Mouse (Mus musculus): ENCODE data around the gene Nrl. TPM values are rescaled to one million over a fixed set of nuclear protein-coding genes. Genes with fewer than 3 reads are reported as not detected.
A peak's percentile ranks its signal among the peaks of the same experiment; 100 is the strongest.

Nrl gene
- polyA plus RNA-seq, 1 experiment, result not detected

GRCm38 (mm10) chr14:55542268-55542667 is 17.5 kb upstream of the Nrl start:
- H3K27ac ChIP-seq (ENCODE audit: insufficient read depth, low read depth, low read length), result no peak overlapping the region
- TF ChIP-seq POLR2A (IDR thresholded peaks at IDR 0.05; ENCODE audit: insufficient read depth, low read depth, low read length), result no peak
- TF ChIP-seq CTCF (IDR thresholded peaks at IDR 0.05; ENCODE audit: insufficient read depth, low read depth, low read length), result no peak
- peaks cover 18% of the 10 kb centered on the region for H3K4me1 ChIP-seq (ENCODE audit: control insufficient read depth, insufficient read depth, low read length)
- 87% methylated on average over 12 of the region's 12 CpGs for WGBS
- H3K4me3 ChIP-seq (ENCODE audit: insufficient read depth, low read depth, low read length), result no peak overlapping the region

DNA sequence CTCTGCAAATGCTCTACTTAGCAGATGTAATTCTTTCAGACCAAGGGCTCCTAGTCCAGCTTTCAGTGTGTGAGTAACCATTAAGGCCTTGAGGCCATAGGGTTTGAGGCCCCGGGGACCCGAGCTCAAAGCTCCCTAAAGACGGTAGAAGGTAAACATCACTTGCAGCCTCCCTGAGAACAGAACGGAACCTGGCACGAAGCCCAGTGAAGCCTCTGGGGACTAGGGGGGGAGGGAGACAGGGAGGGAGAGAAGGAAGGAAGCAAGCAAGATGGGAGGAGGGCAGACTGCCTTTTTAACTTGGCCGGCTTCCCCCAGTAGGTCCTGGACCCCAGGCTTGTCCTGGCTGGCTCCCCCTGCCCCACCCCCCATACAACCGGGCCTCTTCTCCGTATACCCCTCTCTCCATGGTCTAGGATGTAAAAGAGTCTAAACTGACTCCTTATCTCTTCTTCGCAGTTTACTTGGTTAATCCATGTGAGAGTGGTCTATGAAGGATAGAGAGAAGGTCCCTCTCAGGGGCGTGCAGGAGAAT is 16.1 kb upstream of the Nrl start:
- TF ChIP-seq CTCF (IDR thresholded peaks at IDR 0.05; ENCODE audit: insufficient read depth, low read depth, low read length), result no peak
- no peak for TF ChIP-seq POLR2A (IDR thresholded peaks at IDR 0.05; ENCODE audit: insufficient read depth, low read depth, low read length)
- Histone ChIP-seq H3K4me1 (ENCODE audit: control insufficient read depth, insufficient read depth, low read length) (peaks cover 18% of the 10 kb centered on the region), H3K27ac (ENCODE audit: insufficient read depth, low read depth, low read length) (peak overlapping the region; percentile 86), H3K4me3 (ENCODE audit: insufficient read depth, low read depth, low read length) (peak overlapping the region; percentile 68)
- 6% methylated on average over 10 of the region's 10 CpGs for WGBS

GRCm38 (mm10) chr14:55540067-55540786 is 15.4 kb upstream of the Nrl start, which contains the start of gene Pck2:
Pck2 (plus strand) TSS chr14:55540266.
- 0% methylated on average over 29 of the region's 32 CpGs for WGBS
- Histone ChIP-seq H3K4me3 (ENCODE audit: insufficient read depth, low read depth, low read length) (peak within 1 kb of the TSS; percentile 68), H3K4me1 (ENCODE audit: control insufficient read depth, insufficient read depth, low read length) (peaks cover 18% of the 10 kb centered on the region), H3K27ac (ENCODE audit: insufficient read depth, low read depth, low read length) (peak within 1 kb of the TSS; percentile 86)
- TF ChIP-seq CTCF (IDR thresholded peaks at IDR 0.05; ENCODE audit: insufficient read depth, low read depth, low read length) (no peak), POLR2A (IDR thresholded peaks at IDR 0.05; ENCODE audit: insufficient read depth, low read depth, low read length) (peak; percentile 52)

GRCm38 (mm10) chr14:55536116-55536745 is 11.4 kb upstream of the Nrl start:
- 60% methylated on average over 6 of the region's 6 CpGs for WGBS
- TF ChIP-seq CTCF (IDR thresholded peaks at IDR 0.05; ENCODE audit: insufficient read depth, low read depth, low read length) (peak; percentile 68), POLR2A (IDR thresholded peaks at IDR 0.05; ENCODE audit: insufficient read depth, low read depth, low read length) (no peak)
- H3K4me3 ChIP-seq (ENCODE audit: insufficient read depth, low read depth, low read length), result no peak overlapping the region
- H3K4me1 ChIP-seq (ENCODE audit: control insufficient read depth, insufficient read depth, low read length), result peaks cover 7% of the 10 kb centered on the region; the same call in 1 of the 2 replicates
- no peak overlapping the region for H3K27ac ChIP-seq (ENCODE audit: insufficient read depth, low read depth, low read length)

GRCm38 (mm10) chr14:55527940-55528339 is 3.2 kb upstream of the Nrl start:
- Histone ChIP-seq H3K27ac (ENCODE audit: insufficient read depth, low read depth, low read length) (no peak overlapping the region), H3K4me1 (ENCODE audit: control insufficient read depth, insufficient read depth, low read length) (no peaks in the 10 kb centered on the region), H3K4me3 (ENCODE audit: insufficient read depth, low read depth, low read length) (no peak overlapping the region)
- TF ChIP-seq CTCF (IDR thresholded peaks at IDR 0.05; ENCODE audit: insufficient read depth, low read depth, low read length) (no peak), POLR2A (IDR thresholded peaks at IDR 0.05; ENCODE audit: insufficient read depth, low read depth, low read length) (no peak)
- WGBS, result 15% methylated on average over 3 of the region's 3 CpGs

GRCm38 (mm10) chr14:55526674-55527073 is 1.9 kb upstream of the Nrl start:
- TF ChIP-seq CTCF (IDR thresholded peaks at IDR 0.05; ENCODE audit: insufficient read depth, low read depth, low read length) (no peak), POLR2A (IDR thresholded peaks at IDR 0.05; ENCODE audit: insufficient read depth, low read depth, low read length) (no peak)
- WGBS, result 75% methylated on average over 2 of the region's 2 CpGs
- H3K4me3 ChIP-seq (ENCODE audit: insufficient read depth, low read depth, low read length), result no peak overlapping the region
- no peaks in the 10 kb centered on the region for H3K4me1 ChIP-seq (ENCODE audit: control insufficient read depth, insufficient read depth, low read length)
- H3K27ac ChIP-seq (ENCODE audit: insufficient read depth, low read depth, low read length), result no peak overlapping the region

DNA sequence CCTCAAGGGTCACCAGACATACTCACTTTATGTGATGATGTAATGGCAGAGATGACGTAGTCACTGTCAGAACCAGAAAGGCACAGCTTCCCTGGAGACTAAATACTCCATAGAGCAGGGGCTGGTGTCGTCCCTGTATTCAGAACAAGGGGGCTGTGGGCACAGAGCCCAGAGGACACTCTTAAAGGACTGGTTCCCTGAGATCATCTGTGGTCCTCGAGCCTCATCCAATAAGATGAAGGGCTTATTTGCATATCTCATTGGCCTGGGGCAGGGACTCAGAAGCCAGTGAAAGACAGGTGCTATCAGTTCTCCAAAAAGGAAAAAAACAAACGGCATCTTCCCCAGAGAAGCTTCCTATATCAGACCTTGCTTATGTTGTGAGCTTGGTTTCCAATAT is 719 bp downstream of the Nrl start:
- H3K27ac ChIP-seq (ENCODE audit: insufficient read depth, low read depth, low read length), result no peak overlapping the region
- 69% methylated on average over 4 of the region's 4 CpGs for WGBS
- TF ChIP-seq CTCF (IDR thresholded peaks at IDR 0.05; ENCODE audit: insufficient read depth, low read depth, low read length) (no peak), POLR2A (IDR thresholded peaks at IDR 0.05; ENCODE audit: insufficient read depth, low read depth, low read length) (no peak)
- no peak overlapping the region for H3K4me3 ChIP-seq (ENCODE audit: insufficient read depth, low read depth, low read length)
- H3K4me1 ChIP-seq (ENCODE audit: control insufficient read depth, insufficient read depth, low read length), result peaks cover 11% of the 10 kb centered on the region

DNA sequence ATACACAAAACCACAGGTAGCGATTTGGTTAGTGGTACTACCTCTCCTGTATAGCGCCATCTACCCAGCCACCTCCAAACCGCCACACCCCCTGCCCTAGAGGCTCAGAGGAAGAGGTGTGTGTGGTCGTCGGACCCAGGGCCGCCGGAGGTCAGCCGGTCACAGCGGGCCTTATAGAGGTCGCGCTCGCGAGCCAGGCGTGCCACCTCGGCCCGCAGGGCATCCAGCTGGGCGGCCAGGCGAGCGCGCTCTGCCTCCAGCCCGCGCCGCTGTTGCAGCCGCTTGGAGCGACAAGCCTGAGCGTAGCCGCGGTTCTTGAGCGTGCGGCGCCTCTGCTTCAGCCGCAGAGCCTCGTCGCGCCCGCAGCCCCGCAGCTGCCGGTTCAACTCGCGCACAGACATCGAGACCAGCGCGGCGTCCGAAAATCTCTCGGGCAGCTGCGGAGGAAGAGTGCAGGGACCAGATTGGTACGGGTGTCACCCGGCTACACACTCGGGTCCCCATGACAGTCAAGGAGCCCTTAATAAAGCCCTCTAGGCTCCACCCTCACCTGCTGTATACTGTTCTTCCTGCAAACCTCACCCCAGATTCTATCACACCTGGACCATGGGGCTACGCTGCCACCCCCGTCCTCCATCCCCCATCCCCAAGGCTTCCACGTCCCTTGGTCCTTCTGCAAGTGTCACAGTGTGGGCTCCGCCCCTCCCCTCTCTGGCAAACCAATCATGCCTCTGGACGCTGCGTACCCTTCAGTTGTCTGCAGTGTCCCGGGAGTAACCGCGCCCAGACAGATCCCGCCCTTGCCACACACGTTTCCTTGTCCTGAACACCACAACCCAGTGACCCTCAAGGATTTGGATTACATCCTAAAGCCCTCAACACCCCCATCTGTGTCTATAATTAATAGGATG is 4.1 kb downstream of the Nrl start:
- Histone ChIP-seq H3K4me1 (ENCODE audit: control insufficient read depth, insufficient read depth, low read length) (peaks cover 30% of the 10 kb centered on the region), H3K27ac (ENCODE audit: insufficient read depth, low read depth, low read length) (peak overlapping the region; percentile 3), H3K4me3 (ENCODE audit: insufficient read depth, low read depth, low read length) (peak overlapping the region; percentile 51)
- no peak for TF ChIP-seq CTCF (IDR thresholded peaks at IDR 0.05; ENCODE audit: insufficient read depth, low read depth, low read length)
- 2% methylated on average over 61 of the region's 61 CpGs for WGBS

All from olfactory bulb, adult 2 months (tissue).